Mouse (Mus musculus) forebrain, embryonic 15.5 days (tissue): ENCODE results near the gene Ankrd36. TPM values are rescaled to one million over a fixed set of nuclear protein-coding genes. Genes with fewer than 3 reads are reported as not detected.
"Not testable (repeated sequence)": the region's sequence is repeated elsewhere in the genome, so short reads cannot be mapped to it uniquely, and the experiment has no call there.

ENCODE experiments used
- ATAC-seq: fragments of 200-750 bp; cut with Nextera tagmentation; replicated peaks from 2 replicates; pipeline ENCODE4 v1.8.0; 2017; ENCODE audit warnings: mild to moderate bottlenecking, moderate TSS enrichment, moderate library complexity
- H3K27ac ChIP-seq: fragments of 300-500 bp; sonication (generic); replicated peaks from 2 replicates; pipeline ENCODE4 v1.5.1; 2015; ENCODE audit warnings: mild to moderate bottlenecking, inconsistent platforms
- H3K27me3 ChIP-seq: fragments of 300-500 bp; sonication (generic); 2 replicates; pipeline ENCODE4 v1.6.1; 2015; ENCODE audit warnings: inconsistent platforms
- H3K36me3 ChIP-seq: fragments of 300-500 bp; sonication (generic); 2 replicates; pipeline ENCODE4 v1.6.1; 2015; ENCODE audit warnings: mild to moderate bottlenecking, inconsistent platforms
- H3K4me1 ChIP-seq: fragments of 300-500 bp; sonication (generic); 2 replicates; pipeline ENCODE4 v1.6.1; 2015; ENCODE audit warnings: inconsistent platforms
- H3K4me2 ChIP-seq: fragments of 300-500 bp; sonication (generic); replicated peaks from 2 replicates; pipeline ENCODE4 v1.6.1; 2015; ENCODE audit warnings: mild to moderate bottlenecking, inconsistent platforms
- H3K4me3 ChIP-seq: fragments of 300-500 bp; sonication (generic); 2 replicates; pipeline ENCODE4 v1.5.1; 2015; ENCODE audit warnings: mild to moderate bottlenecking, inconsistent platforms
- H3K9ac ChIP-seq: fragments of 300-500 bp; sonication (generic); replicated peaks from 2 replicates; pipeline ENCODE4 v1.6.1; 2015; ENCODE audit warnings: mild to moderate bottlenecking, inconsistent platforms
- H3K9me3 ChIP-seq: fragments of 300-500 bp; sonication (generic); 2 replicates; pipeline ENCODE4 v1.6.1; 2016; ENCODE audit warnings: inconsistent platforms
- WGBS: fragments of 180-500 bp; shearing (Covaris S2); methylation state at CpG from one replicate; pipeline ENCODE4 v1.1.7; 2015; ENCODE audit warnings: mixed read lengths; 5-methylcytosine and 5-hydroxymethylcytosine counted together
- polyA plus RNA-seq: library from polyadenylated mRNA; unstranded; fragments of >200 nt; fragmentation: Nextera tagmentation; extraction: Ambion mirVana; gene quantifications from 2 replicates; pipeline ENCODE4 v1.2.1, GENCODE M21; 2015

Gene Ankrd36
- polyA plus RNA-seq, 1 experiment from 2014 or later = not detected

DNA sequence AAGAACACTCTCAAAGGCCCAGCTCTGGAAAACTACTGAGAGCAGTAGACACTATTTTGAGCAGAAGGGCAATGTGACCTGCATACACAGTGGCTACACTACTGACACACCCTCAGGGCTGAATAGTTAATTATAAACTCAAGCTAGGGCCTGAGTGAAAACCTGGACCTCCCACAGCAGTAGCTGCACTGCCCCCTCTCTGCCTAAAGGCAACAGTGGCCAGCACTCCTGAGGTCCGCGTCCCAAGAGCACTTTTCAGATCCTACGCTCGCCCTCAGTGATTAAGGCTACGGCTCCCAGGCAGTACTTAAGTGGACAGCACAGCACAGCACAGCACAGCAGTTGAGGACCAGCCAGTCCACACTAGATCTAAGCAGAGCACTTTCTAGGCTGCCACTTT lies 36.4 kb upstream of the Ankrd36 start:
- H3K36me3 ChIP-seq = peaks cover 57% of the 10 kb centered on the region
- WGBS = 80% methylated on average over 5 of the region's 5 CpGs
- no peaks in the 10 kb centered on the region for H3K9me3 ChIP-seq

DNA sequence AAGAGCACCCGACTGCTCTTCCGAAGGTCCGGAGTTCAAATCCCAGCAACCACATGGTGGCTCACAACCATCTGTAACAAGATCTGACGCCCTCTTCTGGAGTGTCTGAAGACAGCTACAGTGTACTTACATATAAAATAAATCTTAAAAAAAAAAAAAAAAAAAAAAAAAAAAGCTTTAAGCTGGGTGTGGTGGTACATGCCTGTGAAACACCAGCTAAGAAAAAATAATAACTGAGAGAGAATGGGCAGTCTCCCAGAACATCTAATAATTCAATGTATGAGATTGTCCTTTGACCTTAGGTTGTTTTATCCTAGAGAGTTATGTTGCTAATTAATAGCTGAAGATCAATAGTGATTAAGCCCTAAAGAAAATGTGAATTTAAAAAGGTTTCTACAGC lies 32.0 kb upstream of the Ankrd36 start:
- H3K4me3 ChIP-seq, H3K27ac ChIP-seq, H3K4me2 ChIP-seq, ATAC-seq, H3K9ac ChIP-seq, H3K27me3 ChIP-seq, H3K9me3 ChIP-seq: not testable (repeated sequence)
- WGBS = 95% methylated on average over 4 of the region's 4 CpGs
- H3K36me3 ChIP-seq = peaks cover 27% of the 10 kb centered on the region
- H3K4me1 ChIP-seq = peaks cover 30% of the 10 kb centered on the region

More for the DNA sequence above, 36.4 kb upstream of the Ankrd36 start:
- no peak overlapping the region for H3K4me2 ChIP-seq
- H3K4me3 ChIP-seq = no peak overlapping the region
- H3K9ac ChIP-seq = no peak overlapping the region
- no peak for ATAC-seq
- H3K4me1 ChIP-seq = no peaks in the 10 kb centered on the region
- H3K27me3 ChIP-seq = no peaks in the 10 kb centered on the region
- no peak overlapping the region for H3K27ac ChIP-seq

DNA sequence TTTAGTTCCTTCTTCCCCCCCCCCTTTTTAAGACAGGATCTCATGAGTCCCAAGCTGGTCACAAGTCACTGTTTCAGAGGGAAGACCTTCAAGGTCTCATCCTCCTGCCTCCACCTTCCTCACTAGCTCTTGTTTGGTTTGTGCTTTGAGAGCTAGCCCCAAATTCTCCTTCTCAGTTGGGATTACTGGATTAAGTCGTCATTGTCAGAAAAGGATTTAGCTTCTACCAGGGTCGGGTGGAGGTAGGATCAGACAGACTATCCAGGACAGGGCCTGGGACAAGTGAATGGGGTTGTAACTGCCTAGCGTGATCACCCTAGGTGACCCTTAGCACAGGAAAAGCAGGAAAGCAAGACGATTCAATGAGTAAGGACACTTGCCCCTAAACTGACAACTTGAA lies 29.2 kb upstream of the Ankrd36 start:
- Histone ChIP-seq H3K4me3 (no peak overlapping the region), H3K9me3 (no peaks in the 10 kb centered on the region), H3K4me2 (peak overlapping the region; percentile 79), H3K27me3 (no peaks in the 10 kb centered on the region), H3K27ac (no peak overlapping the region), H3K36me3 (0 out of 2 replicates have a peak, but pooled peaks cover 3% of the 10 kb centered on the region), H3K4me1 (peaks cover 30% of the 10 kb centered on the region), H3K9ac (peak overlapping the region; percentile 94; the same call in 1 of the 2 replicates)
- ATAC-seq = no peak
- 39% methylated on average over 4 of the region's 4 CpGs for WGBS

DNA sequence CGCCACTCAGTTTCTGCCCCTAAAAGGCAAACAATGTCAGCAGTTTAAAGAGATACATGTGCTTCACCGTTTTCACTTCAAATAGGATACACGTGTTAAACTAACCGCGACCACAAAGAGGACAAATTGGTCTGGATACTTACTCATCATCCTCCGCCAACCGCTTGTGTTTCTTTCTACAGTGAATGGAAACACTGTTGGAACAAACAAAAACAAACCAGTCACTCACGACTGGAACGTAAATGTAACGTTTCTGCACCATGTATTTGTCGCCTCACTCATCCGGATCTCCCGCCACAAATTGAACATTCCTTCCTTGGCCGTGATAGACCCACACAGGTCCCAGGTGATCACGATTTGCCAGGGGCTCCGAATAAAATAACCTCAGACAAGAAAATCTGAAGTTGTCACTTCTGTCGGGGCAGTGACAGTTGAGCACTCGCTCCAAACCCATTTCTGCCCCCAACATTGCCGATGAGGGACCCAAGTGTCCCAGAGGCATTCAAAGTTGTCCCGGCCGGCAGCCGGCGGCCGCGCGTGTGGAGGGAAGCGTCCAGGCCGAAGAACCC lies 28.2 kb upstream of the Ankrd36 start:
- Histone ChIP-seq H3K4me2 (peak overlapping the region; percentile 79), H3K9me3 (no peaks in the 10 kb centered on the region), H3K4me3 (peak overlapping the region; percentile 94), H3K27me3 (no peaks in the 10 kb centered on the region), H3K9ac (peak overlapping the region; percentile 94), H3K27ac (peak overlapping the region; percentile 64), H3K36me3 (0 out of 2 replicates have a peak, but pooled peaks cover 3% of the 10 kb centered on the region), H3K4me1 (peaks cover 30% of the 10 kb centered on the region)
- ATAC-seq = 0 out of 2 replicates have a peak, but pooled peaks have one; percentile 3
- WGBS = 1% methylated on average over 28 of the region's 28 CpGs

DNA sequence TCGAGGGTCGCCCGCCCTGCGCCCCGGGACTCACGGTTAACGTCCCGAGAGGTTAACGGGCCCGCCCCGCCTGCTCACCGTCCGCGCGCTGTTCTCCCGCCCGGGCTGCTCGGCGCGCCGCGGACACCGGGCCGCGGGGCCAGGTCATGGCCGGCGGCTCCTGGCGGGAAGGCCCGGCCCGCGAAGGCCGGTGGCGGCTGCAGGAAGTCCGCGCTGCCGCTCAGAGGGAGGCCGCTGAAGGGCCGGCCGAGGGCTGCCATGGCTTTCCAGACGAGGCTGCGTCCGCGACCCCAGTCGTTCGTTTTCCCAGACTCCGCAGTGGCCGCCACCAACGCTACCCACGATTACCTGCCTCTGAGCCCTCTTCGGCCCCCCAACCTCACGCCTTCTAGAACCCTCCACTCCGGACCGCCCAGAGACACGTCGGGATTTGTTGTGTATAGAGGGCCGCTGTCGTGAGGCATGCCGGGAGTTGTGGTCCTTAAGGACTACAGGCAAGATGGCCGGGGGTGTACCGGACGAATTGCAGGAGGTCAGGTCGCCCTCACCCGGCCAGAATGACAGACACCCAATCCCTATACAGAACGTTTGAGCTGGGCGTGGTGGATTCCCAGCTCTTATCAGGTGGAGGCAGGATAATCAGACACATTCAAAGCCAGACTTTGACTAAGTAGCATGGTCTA lies 27.5 kb upstream of the Ankrd36 start, which contains the start of gene Ccdc117:
Gene Ccdc117, minus strand, starts transcription at position 389 of the 683 bp plus-strand sequence.
- no peaks in the 10 kb centered on the region for H3K27me3 ChIP-seq
- 0 out of 2 replicates have a peak, but pooled peaks cover 3% of the 10 kb centered on the region for H3K36me3 ChIP-seq
- peaks cover 30% of the 10 kb centered on the region for H3K4me1 ChIP-seq
- peak within 1 kb of the TSS; percentile 94 for H3K9ac ChIP-seq
- peak within 1 kb of the TSS; percentile 94 for H3K4me3 ChIP-seq
- H3K9me3 ChIP-seq = no peaks in the 10 kb centered on the region
- peak within 1 kb of the TSS; percentile 79 for H3K4me2 ChIP-seq
- under 1% methylated on average over 65 of the region's 65 CpGs for WGBS
- H3K27ac ChIP-seq = peak within 1 kb of the TSS; percentile 64
- peak; percentile 99 for ATAC-seq

DNA sequence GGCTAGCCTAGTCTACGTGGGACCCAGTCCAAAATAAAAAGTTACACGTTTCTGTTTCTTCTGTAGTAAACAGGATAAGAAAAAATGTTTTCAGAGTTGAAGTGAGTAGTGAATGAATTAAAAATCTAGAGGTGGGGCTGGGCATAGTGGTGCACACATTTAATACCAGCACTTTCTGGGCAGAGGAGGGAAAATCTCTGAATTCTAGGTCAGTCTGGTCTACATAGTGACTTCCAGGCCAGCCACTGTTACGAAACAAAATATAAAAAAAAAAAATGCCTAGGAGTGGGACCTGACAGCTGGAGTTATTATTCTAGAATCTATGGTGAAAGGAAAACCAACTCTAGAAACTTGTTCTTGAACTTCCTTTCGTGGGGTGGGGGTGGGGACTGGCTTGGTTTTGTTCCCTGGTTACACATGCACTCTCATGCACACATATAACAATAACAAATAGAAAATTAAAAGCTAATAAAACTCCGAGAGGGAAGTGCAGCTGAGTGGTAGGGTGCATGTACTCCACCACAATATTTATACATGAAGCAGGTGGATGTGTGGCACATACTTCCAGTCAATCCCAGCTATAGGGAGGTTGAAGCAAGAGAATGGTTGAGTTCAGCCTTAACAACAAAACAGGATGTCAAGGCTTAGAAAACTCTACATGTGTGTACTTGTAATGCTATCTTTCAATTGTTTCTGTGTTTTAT lies 26.9 kb upstream of the Ankrd36 start:
- WGBS = 57% methylated on average over 5 of the region's 5 CpGs
- no peak overlapping the region for H3K27ac ChIP-seq
- peak; percentile 49; the same call in 1 of the 2 replicates for ATAC-seq

DNA sequence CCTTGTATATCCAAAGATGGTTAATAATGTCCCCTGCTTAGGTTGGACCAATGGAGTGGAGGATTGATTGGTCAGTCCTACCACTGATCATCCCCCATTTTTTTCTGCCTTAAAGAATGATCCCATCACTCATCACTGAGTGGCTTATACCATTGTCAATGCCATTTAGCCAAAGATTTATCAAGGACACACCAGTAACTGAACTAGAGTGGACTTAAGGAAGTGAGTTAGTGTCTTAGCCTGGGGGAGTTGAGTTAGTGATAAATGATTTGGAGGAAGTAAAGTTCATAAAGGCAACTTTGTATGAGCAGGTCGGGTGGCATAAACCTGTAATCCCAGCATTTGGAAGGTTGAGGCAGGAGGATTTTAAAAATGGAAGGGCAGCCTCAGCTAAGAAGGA lies 26.2 kb upstream of the Ankrd36 start:
- Histone ChIP-seq H3K27ac (no peak overlapping the region), H3K4me3 (no peak overlapping the region), H3K36me3 (0 out of 2 replicates have a peak, but pooled peaks cover 3% of the 10 kb centered on the region), H3K27me3 (no peaks in the 10 kb centered on the region), H3K9ac (no peak overlapping the region), H3K9me3 (no peaks in the 10 kb centered on the region), H3K4me2 (no peak overlapping the region), H3K4me1 (peaks cover 30% of the 10 kb centered on the region)
- WGBS = 95% methylated on average over 1 of the region's 1 CpGs
- no peak for ATAC-seq

More for the DNA sequence above, 26.9 kb upstream of the Ankrd36 start:
- Histone ChIP-seq H3K4me1 (peaks cover 30% of the 10 kb centered on the region), H3K9ac (peak overlapping the region; percentile 94), H3K27me3 (no peaks in the 10 kb centered on the region), H3K9me3 (no peaks in the 10 kb centered on the region), H3K36me3 (0 out of 2 replicates have a peak, but pooled peaks cover 3% of the 10 kb centered on the region), H3K4me3 (peak overlapping the region; percentile 94), H3K4me2 (peak overlapping the region; percentile 79)

DNA sequence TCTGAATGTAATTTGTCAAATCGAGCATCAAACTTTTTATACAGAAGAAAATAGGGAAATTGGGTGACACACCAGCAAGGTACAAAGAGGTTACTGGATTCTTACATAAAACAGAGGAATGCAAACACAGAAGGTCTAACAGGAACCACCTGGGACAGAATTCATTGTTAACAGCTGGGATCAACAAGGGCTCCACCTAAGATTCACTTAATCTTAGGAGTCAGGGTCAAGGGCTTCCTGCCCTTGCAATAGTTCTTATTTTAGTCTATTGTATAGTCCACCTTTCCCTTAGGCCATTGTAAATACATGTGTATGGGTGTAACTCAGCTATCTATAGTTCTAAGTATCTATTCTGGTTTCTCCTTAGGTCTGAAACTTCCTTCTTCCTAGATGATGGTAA lies 24.8 kb upstream of the Ankrd36 start:
- not testable (repeated sequence) for H3K4me2 ChIP-seq, ATAC-seq, H3K27me3 ChIP-seq, H3K36me3 ChIP-seq, H3K4me3 ChIP-seq, H3K27ac ChIP-seq, H3K9ac ChIP-seq, H3K9me3 ChIP-seq
- WGBS = 71% methylated on average over 1 of the region's 1 CpGs
- H3K4me1 ChIP-seq = peaks cover 18% of the 10 kb centered on the region

DNA sequence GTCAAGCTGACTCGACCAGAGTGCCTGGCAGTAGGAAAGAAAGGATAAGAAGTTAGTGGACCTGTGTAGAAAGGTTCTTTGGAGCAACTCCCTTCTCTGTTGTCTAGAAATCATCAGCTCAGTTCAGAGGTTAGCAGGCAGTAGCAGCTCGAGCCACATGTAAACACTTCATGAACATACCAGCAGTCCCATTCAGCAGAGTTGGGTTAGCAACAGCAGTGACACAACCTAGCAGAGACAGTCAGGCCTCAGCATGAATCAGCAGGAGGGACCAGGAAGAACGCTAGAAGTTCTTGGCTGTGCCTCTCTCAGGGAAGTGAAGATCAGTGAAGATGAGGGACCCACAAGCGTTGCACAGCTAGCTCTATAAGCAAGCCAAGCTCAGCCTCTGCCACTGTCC lies 24.0 kb upstream of the Ankrd36 start:
- Histone ChIP-seq H3K4me3 (no peak overlapping the region), H3K9me3 (no peaks in the 10 kb centered on the region), H3K9ac (no peak overlapping the region), H3K27ac (no peak overlapping the region), H3K4me2 (no peak overlapping the region), H3K4me1 (peaks cover 13% of the 10 kb centered on the region), H3K36me3 (no peaks in the 10 kb centered on the region), H3K27me3 (no peaks in the 10 kb centered on the region)
- 84% methylated on average over 4 of the region's 4 CpGs for WGBS
- ATAC-seq = no peak

DNA sequence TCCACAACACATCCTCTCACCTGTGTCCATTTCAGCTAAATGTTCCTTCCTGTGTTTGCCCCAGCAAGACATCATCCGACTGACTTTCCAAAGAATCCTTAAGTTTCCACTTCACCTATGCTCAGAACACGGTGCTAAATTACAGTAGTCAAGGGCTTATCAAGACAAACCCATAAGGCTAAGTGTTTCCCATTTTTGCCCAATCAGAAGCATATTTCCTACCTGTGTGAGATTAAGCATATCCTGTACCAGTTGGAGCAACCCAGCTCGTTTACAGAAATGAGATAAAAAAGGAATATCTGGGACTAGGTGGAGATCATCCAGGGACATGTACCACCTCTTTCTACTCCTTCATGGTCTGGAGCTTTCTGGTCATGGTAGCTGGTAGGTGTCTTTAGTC lies 22.8 kb upstream of the Ankrd36 start:
- Histone ChIP-seq H3K27me3 (no peaks in the 10 kb centered on the region), H3K4me3 (no peak overlapping the region), H3K9me3 (no peaks in the 10 kb centered on the region), H3K4me2 (no peak overlapping the region), H3K27ac (no peak overlapping the region), H3K36me3 (no peaks in the 10 kb centered on the region), H3K4me1 (peaks cover 4% of the 10 kb centered on the region; the same call in 1 of the 2 replicates), H3K9ac (no peak overlapping the region)
- ATAC-seq = no peak
- 89% methylated on average over 3 of the region's 3 CpGs for WGBS

DNA sequence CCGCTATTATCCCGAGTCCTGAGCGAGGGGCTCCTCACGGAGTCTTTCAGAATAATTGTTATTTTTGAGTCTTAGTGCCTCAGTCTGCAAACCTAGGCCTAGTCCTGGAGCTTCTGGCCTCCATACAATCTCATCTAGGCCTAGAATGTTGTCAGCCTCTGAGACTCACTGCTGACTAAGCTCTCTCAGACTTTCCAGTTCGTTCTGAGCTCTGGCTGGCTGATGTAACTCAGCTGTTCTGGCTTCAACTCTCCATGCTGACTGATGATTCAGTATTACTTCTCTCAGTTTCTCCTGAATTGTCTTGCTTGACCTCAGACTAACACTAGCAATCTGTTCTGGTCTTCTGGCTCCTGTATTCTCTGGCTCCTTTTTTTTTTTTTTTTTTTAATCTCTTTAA lies 18.1 kb upstream of the Ankrd36 start:
- H3K4me3 ChIP-seq = no peak overlapping the region
- no peak overlapping the region for H3K9ac ChIP-seq
- H3K27ac ChIP-seq = no peak overlapping the region
- no peaks in the 10 kb centered on the region for H3K9me3 ChIP-seq
- no peaks in the 10 kb centered on the region for H3K27me3 ChIP-seq
- no peak overlapping the region for H3K4me2 ChIP-seq
- no peaks in the 10 kb centered on the region for H3K4me1 ChIP-seq
- ATAC-seq = no peak
- 89% methylated on average over 5 of the region's 5 CpGs for WGBS
- H3K36me3 ChIP-seq = no peaks in the 10 kb centered on the region

DNA sequence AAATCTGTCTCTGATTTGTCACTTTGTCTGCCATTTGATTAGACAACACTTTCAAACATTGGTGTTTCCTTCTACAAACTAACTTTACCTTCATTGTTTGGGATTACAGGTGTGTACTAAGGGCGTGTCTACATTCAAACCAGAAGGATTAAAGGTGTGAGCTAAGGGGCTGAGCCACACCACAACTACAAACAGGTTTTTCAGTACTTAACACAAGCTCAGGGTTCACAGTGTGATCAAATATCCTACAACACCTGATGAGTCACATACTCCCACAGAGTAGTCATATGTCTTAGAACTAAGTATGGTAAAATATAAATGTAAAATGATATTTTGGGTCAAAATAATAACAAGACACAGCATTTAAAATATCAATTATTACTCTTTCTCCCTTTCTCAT lies 17.6 kb upstream of the Ankrd36 start:
- H3K27ac ChIP-seq = no peak overlapping the region
- no peak overlapping the region for H3K4me2 ChIP-seq
- ATAC-seq = no peak
- 59% methylated on average over 1 of the region's 1 CpGs for WGBS
- no peaks in the 10 kb centered on the region for H3K36me3 ChIP-seq
- no peaks in the 10 kb centered on the region for H3K9me3 ChIP-seq
- no peaks in the 10 kb centered on the region for H3K4me1 ChIP-seq
- no peaks in the 10 kb centered on the region for H3K27me3 ChIP-seq
- H3K4me3 ChIP-seq = no peak overlapping the region
- no peak overlapping the region for H3K9ac ChIP-seq
